Comparison of ENCODE assay signal across 17 mouse cellular contexts in genomic region chr5:121841516-121841915, GRCm38 (mm10). TPM values are rescaled to one million over a fixed set of nuclear protein-coding genes. Genes with fewer than 3 reads are reported as not detected.
DNase-seq lines count a peak whose midpoint lies in the region; ATAC-seq and TF ChIP-seq lines count a peak whose summit lies in the region.
"Had no signal": no experiment of that assay in that cellular context is flagged by ENCODE, and none has a peak within 500 bp of the region (broad histone marks: within the 10 kb centered on the region; RNA-seq: fewer than 3 reads in every experiment).

No protein-coding gene starts in this region.

- 0 out of 2 replicates have a peak overlapping the region, but pooled peaks have one; percentile 37 for H3K27ac ChIP-seq in heart, embryonic 15.5 days
- H3K27ac ChIP-seq in heart, embryonic 12.5 days (ENCODE audit: poor library complexity, severe bottlenecking) = no peak overlapping the region
- H3K27ac ChIP-seq in lung, embryonic 16.5 days (ENCODE audit: low read length) = peak overlapping the region; percentile 66; the same call in 1 of the 2 replicates
- peak overlapping the region; percentile 35 for H3K27ac ChIP-seq in bone marrow macrophage, adult 2 months (ENCODE audit: insufficient read depth, low read depth, low read length)
- no peak overlapping the region for H3K27ac ChIP-seq in forebrain, embryonic 14.5 days (ENCODE audit: low read depth, low read length)
- H3K27ac ChIP-seq: embryonic facial prominence, embryonic 10.5 days; forebrain, embryonic 13.5 days; heart, embryonic 10.5 days; hindbrain, embryonic 10.5 days; hindbrain, embryonic 14.5 days had no signal

- no peaks in the 10 kb centered on the region for H3K36me3 ChIP-seq in heart, embryonic 15.5 days
- no peaks in the 10 kb centered on the region for H3K36me3 ChIP-seq in heart, embryonic 12.5 days
- no peaks in the 10 kb centered on the region for H3K36me3 ChIP-seq in lung, embryonic 16.5 days (ENCODE audit: control insufficient read depth, insufficient read depth, low read length)
- H3K36me3 ChIP-seq in forebrain, embryonic 14.5 days (ENCODE audit: control insufficient read depth, insufficient read depth, low read length) = no peaks in the 10 kb centered on the region
- H3K36me3 ChIP-seq: embryonic facial prominence, embryonic 10.5 days; G1E; heart, embryonic 10.5 days; hindbrain, embryonic 10.5 days had no signal

- H3K4me1 ChIP-seq in heart, embryonic 15.5 days (replicated peaks) = peaks cover 38% of the 10 kb centered on the region
- H3K4me1 ChIP-seq in heart, embryonic 12.5 days (replicated peaks) = peaks cover 38% of the 10 kb centered on the region
- peaks cover 24% of the 10 kb centered on the region for H3K4me1 ChIP-seq in lung, embryonic 16.5 days (replicated peaks; ENCODE audit: control insufficient read depth, insufficient read depth, low read length)
- H3K4me1 ChIP-seq in lung, adult 2 months (ENCODE audit: control insufficient read depth, insufficient read depth, low read length) = peaks cover 13% of the 10 kb centered on the region
- peaks cover 34% of the 10 kb centered on the region for H3K4me1 ChIP-seq in bone marrow macrophage, adult 2 months (ENCODE audit: control insufficient read depth, insufficient read depth, low read length)
- peaks cover 25% of the 10 kb centered on the region for H3K4me1 ChIP-seq in forebrain, embryonic 14.5 days (ENCODE audit: control insufficient read depth, insufficient read depth, low read length)

- DNase-seq in lung, adult 2 months = no peak
- DNase-seq in ES-CJ7 (ENCODE audit: low read depth, low spot score) = peak; percentile 65
- DNase-seq in forebrain, embryonic 14.5 days (ENCODE audit: low spot score) = no peak
- no peak for DNase-seq in adipocyte (ENCODE audit: low spot score)
- DNase-seq: adrenal gland, adult 8-10 months had no signal

- TF ChIP-seq CTCF in lung, adult 2 months (IDR thresholded peaks at IDR 0.05; ENCODE audit: insufficient read depth, low read length) = no peak
- TF ChIP-seq CTCF in bone marrow macrophage, adult 2 months (IDR thresholded peaks at IDR 0.05; ENCODE audit: low read depth, low read length) = no peak

- no peak overlapping the region for H3K9ac ChIP-seq in heart, embryonic 15.5 days
- no peak overlapping the region for H3K9ac ChIP-seq in heart, embryonic 12.5 days
- H3K9ac ChIP-seq in lung, embryonic 16.5 days (ENCODE audit: low read length) = no peak overlapping the region
- H3K9ac ChIP-seq in forebrain, embryonic 14.5 days (ENCODE audit: low read length) = no peak overlapping the region
- H3K9ac ChIP-seq: forebrain, embryonic 13.5 days; hindbrain, embryonic 14.5 days had no signal

- H3K4me2 ChIP-seq in heart, embryonic 15.5 days = no peak overlapping the region
- no peak overlapping the region for H3K4me2 ChIP-seq in heart, embryonic 12.5 days
- H3K4me2 ChIP-seq in lung, embryonic 16.5 days (ENCODE audit: low read depth, low read length) = no peak overlapping the region
- no peak overlapping the region for H3K4me2 ChIP-seq in forebrain, embryonic 14.5 days (ENCODE audit: low read length)
- H3K4me2 ChIP-seq: hindbrain, embryonic 14.5 days had no signal

- no peak for ATAC-seq in heart, embryonic 15.5 days (replicated peaks; ENCODE audit: insufficient number of reproducible peaks, insufficient read depth, low FRiP score, low read depth)
- ATAC-seq in heart, embryonic 12.5 days (ENCODE audit: insufficient number of reproducible peaks, low FRiP score) = no peak
- ATAC-seq in lung, embryonic 16.5 days (ENCODE audit: low read depth) = no peak
- no peak for ATAC-seq in forebrain, embryonic 14.5 days
- ATAC-seq: activated CD4-positive, CD25-positive, alpha-beta regulatory T cell, adult 4 months; forebrain, embryonic 13.5 days; intestine, postnatal 0 days had no signal

- no peak overlapping the region for H3K4me3 ChIP-seq in heart, embryonic 15.5 days
- H3K4me3 ChIP-seq in heart, embryonic 12.5 days = no peak overlapping the region
- no peak overlapping the region for H3K4me3 ChIP-seq in lung, embryonic 16.5 days (ENCODE audit: low read length)
- H3K4me3 ChIP-seq in lung, adult 2 months (replicated peaks; ENCODE audit: extremely low read depth, low read depth, low read length) = no peak overlapping the region
- no peak overlapping the region for H3K4me3 ChIP-seq in bone marrow macrophage, adult 2 months (ENCODE audit: insufficient read depth, low read length)
- H3K4me3 ChIP-seq in forebrain, embryonic 14.5 days (ENCODE audit: low read depth, low read length) = no peak overlapping the region
- H3K4me3 ChIP-seq: forebrain, embryonic 13.5 days had no signal

- 87% methylated on average over 9 of the region's 9 CpGs for WGBS in heart, embryonic 15.5 days
- 87% methylated on average over 9 of the region's 9 CpGs for WGBS in heart, embryonic 12.5 days
- 89% methylated on average over 9 of the region's 9 CpGs for WGBS in lung, embryonic 16.5 days
- 84% methylated on average over 9 of the region's 9 CpGs for whole genome bisulfite sequencing in lung, adult 2 months
- WGBS in forebrain, embryonic 14.5 days = 92% methylated on average over 9 of the region's 9 CpGs

- no peaks in the 10 kb centered on the region for H3K9me3 ChIP-seq in heart, embryonic 15.5 days (replicated peaks)
- no peaks in the 10 kb centered on the region for H3K9me3 ChIP-seq in heart, embryonic 12.5 days (replicated peaks)
- H3K9me3 ChIP-seq in lung, embryonic 16.5 days (ENCODE audit: control insufficient read depth, low read length) = no peaks in the 10 kb centered on the region
- no peaks in the 10 kb centered on the region for H3K9me3 ChIP-seq in forebrain, embryonic 14.5 days (replicated peaks; ENCODE audit: control insufficient read depth, low read length)
- H3K9me3 ChIP-seq: forebrain, embryonic 13.5 days; G1E; heart, embryonic 10.5 days; hindbrain, embryonic 10.5 days had no signal

- H3K27me3 ChIP-seq in heart, embryonic 15.5 days = peaks cover 13% of the 10 kb centered on the region; the same call in 1 of the 2 replicates
- H3K27me3 ChIP-seq in heart, embryonic 12.5 days (replicated peaks) = peaks cover 15% of the 10 kb centered on the region
- peaks cover 3% of the 10 kb centered on the region; the same call in 1 of the 2 replicates for H3K27me3 ChIP-seq in lung, embryonic 16.5 days (ENCODE audit: control insufficient read depth, insufficient read depth, low read depth, low read length)
- H3K27me3 ChIP-seq in forebrain, embryonic 14.5 days (replicated peaks; ENCODE audit: control insufficient read depth, insufficient read depth, low read length) = peaks cover 44% of the 10 kb centered on the region

- no peak for TF ChIP-seq POLR2A in lung, adult 2 months (IDR thresholded peaks at IDR 0.05; ENCODE audit: borderline replicate concordance, extremely low read depth, low read depth, low read length)
- TF ChIP-seq POLR2A in bone marrow macrophage, adult 2 months (IDR thresholded peaks at IDR 0.05; ENCODE audit: borderline replicate concordance, low read depth, low read length) = no peak

RNA-seq across cellular contexts. Expression of gene Sh2b3, which starts 4.1 kb away (rescaled TPM):
- 13.2 and 18.5 TPM in 2 replicates for polyA plus RNA-seq in heart, embryonic 15.5 days (2015; fragmentation: Nextera tagmentation; extraction: Ambion mirVana)
- polyA plus RNA-seq in heart, embryonic 12.5 days (2016; fragmentation: Nextera tagmentation; extraction: Ambion mirVana) = 22.6 and 24.9 TPM in 2 replicates
- polyA plus RNA-seq in lung, embryonic 16.5 days (2015; fragmentation: Nextera tagmentation; extraction: Ambion mirVana) = 15.9 and 16.9 TPM in 2 replicates
- polyA plus RNA-seq in lung, adult 2 months (2012; rRNA removed) = 58.8 and 106 TPM in 2 replicates
- 69.5 and 77.5 TPM in 2 replicates for polyA plus RNA-seq in bone marrow macrophage, adult 2 months (2012; ENCODE audit: insufficient read depth, insufficient read length, missing spikeins)
- 4.4 and 5.4 TPM in 2 replicates for polyA plus RNA-seq in forebrain, embryonic 14.5 days (2014; fragmentation: Nextera tagmentation; extraction: Ambion mirVana)

RNA-seq across cellular contexts. Expression of gene Pheta1, which starts 7.3 kb away (rescaled TPM):
- polyA plus RNA-seq in heart, embryonic 15.5 days (2015; fragmentation: Nextera tagmentation; extraction: Ambion mirVana) = 15.1 and 18.2 TPM in 2 replicates
- polyA plus RNA-seq in heart, embryonic 12.5 days (2016; fragmentation: Nextera tagmentation; extraction: Ambion mirVana) = 17.1 and 17.8 TPM in 2 replicates
- polyA plus RNA-seq in lung, embryonic 16.5 days (2015; fragmentation: Nextera tagmentation; extraction: Ambion mirVana) = 23.0 and 23.2 TPM in 2 replicates
- polyA plus RNA-seq in lung, adult 2 months (2012; rRNA removed) = 20.4 and 25.3 TPM in 2 replicates
- polyA plus RNA-seq in bone marrow macrophage, adult 2 months (2012; ENCODE audit: insufficient read depth, insufficient read length, missing spikeins) = 6.5 and 6.6 TPM in 2 replicates
- 34.7 and 41.4 TPM in 2 replicates for polyA plus RNA-seq in forebrain, embryonic 14.5 days (2014; fragmentation: Nextera tagmentation; extraction: Ambion mirVana)

Comparison
In these comparisons a context has a peak if more than half of its experiments do, and no peak if none do; other contexts are left out.
1. H3K27ac ChIP-seq: peak in heart, embryonic 15.5 days (single experiment), lung, embryonic 16.5 days (single experiment) and bone marrow macrophage, adult 2 months (single experiment); none in heart, embryonic 12.5 days (single experiment) and forebrain, embryonic 14.5 days (single experiment).